Mouse (Mus musculus) brown adipose tissue, adult 24 weeks (tissue): ENCODE results near the gene D8Ertd738e. TPM values are rescaled to one million over a fixed set of nuclear protein-coding genes. Genes with fewer than 3 reads are reported as not detected.

Experiments
- H3K27ac ChIP-seq: fragments of 200-500 bp; replicated peaks from 2 replicates; pipeline ENCODE4 v1.5.1; 2012; ENCODE audit warnings: low read depth, mild to moderate bottlenecking, low read length
- H3K4me1 ChIP-seq: fragments of 200-500 bp; 2 replicates; pipeline ENCODE4 v1.6.1; 2012; ENCODE audit warnings: low read length, mixed read lengths; ENCODE audit not compliant: control insufficient read depth, insufficient read depth, insufficient read length
- H3K4me3 ChIP-seq: fragments of 200-500 bp; 2 replicates; pipeline ENCODE4 v1.5.1; 2012; ENCODE audit warnings: low read depth, mild to moderate bottlenecking, low read length, moderate library complexity; ENCODE audit not compliant: insufficient read depth
- polyA plus RNA-seq: library from polyadenylated mRNA; stranded (reverse); fragments of >200 nt; gene quantifications from 2 replicates; pipeline ENCODE4 v1.2.4, GENCODE M21; 2012; ENCODE audit not compliant: missing spikeins, insufficient read depth, insufficient read length

Gene D8Ertd738e
- polyA plus RNA-seq, 1 experiment = 259 TPM

- Histone ChIP-seq H3K27ac (0 out of 2 replicates have a peak overlapping the region, but pooled peaks have one; percentile 36), H3K4me3 (peak overlapping the region; percentile 87), H3K4me1 (peaks cover 8% of the 10 kb centered on the region)
Measured at GRCm38 (mm10) chr8:84256458-84256821, 6.9 kb upstream of the D8Ertd738e start.

DNA sequence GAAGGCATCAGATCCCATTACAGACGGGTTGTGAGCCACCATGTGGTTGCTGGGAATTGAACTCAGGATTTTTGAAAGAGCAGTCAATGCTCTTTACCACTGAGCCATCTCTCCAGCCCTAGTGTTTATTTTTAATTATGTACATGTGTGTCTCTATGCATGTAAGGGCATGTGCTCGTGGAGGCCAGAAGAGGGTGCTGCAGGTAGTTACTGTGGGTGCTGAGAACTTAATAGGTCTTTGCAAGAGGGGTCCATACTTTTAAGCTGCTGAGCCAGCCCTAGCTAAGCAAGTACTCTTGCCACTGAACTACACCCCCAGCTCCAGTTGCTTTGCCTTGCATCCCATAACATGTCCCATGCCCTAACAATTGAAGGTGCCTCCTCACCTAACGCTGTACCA lies 6.3 kb upstream of the D8Ertd738e start:
- peak overlapping the region; percentile 87; the same call in 1 of the 2 replicates for H3K4me3 ChIP-seq
- peaks cover 8% of the 10 kb centered on the region for H3K4me1 ChIP-seq
- no peak overlapping the region for H3K27ac ChIP-seq

- no peaks in the 10 kb centered on the region for H3K4me1 ChIP-seq
- H3K27ac ChIP-seq = no peak overlapping the region
- no peak overlapping the region for H3K4me3 ChIP-seq
Measured at GRCm38 (mm10) chr8:84241821-84242220, 7.7 kb downstream of the D8Ertd738e start.

- Histone ChIP-seq H3K27ac (no peak overlapping the region), H3K4me3 (no peak overlapping the region)
Measured at GRCm38 (mm10) chr8:84241167-84241566, 8.4 kb downstream of the D8Ertd738e start.

DNA sequence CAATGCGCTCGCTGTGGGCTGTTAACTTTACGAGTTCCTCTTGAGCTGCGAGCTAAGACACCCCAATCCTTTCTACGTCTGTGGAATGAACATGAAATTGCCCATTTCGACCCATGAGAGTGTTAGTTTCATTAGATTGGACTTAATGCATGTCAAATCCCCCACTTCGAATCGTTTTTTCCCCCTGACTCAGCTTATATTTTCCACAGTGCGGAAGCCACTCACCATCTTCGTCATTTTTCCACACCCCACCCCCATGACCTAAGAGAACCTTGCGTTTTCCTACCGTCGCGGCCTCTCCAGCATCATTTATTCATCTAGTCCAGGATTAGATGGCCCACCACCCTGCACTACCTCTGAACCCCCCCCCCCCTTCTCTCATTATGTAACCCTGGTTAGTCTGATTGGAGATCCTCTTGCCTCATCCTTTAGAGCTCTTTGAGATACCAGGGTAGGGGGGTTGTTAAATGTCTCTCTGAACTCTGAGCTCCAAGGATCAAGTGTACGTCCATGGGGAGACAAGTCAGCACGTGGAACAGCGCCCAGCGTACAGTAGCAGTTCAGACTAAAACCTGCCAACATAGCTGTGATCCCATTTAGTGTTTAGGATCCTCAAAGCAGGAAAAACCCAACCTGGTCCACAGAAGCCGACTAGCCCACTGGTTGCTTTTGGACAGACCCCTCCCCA lies 11.8 kb downstream of the D8Ertd738e start:
- Histone ChIP-seq H3K4me1 (peaks cover 8% of the 10 kb centered on the region; the same call in 1 of the 2 replicates), H3K27ac (peak overlapping the region; percentile 77), H3K4me3 (peak overlapping the region; percentile 72)

More at GRCm38 (mm10) chr8:84241167-84241566, 8.4 kb downstream of the D8Ertd738e start:
- H3K4me1 ChIP-seq = peaks cover under 1% of the 10 kb centered on the region; the same call in 1 of the 2 replicates

DNA sequence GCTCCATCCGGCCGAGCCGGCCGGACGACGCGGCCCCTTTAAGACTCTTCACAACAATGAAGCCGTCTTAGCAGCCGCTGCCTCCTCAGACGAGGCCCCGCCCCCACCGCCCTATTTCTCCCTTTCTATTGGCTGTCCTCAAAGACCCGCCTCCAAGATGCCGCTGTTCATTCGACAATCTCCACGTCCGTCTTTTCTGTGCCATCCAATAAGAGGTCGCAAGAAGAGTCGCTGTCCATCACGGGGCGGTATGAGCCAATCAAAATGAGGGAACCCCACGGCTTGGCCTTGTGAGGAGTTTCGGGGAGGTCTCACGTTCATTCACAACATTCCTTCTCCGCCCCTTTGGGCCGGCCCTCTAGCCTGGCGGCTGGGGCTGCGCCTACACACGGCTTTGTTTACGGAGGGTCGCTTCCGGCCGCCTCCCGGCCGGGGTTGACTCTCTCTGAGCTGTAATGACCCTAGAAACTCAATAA lies 12.5 kb downstream of the D8Ertd738e start, which contains the start of gene Zswim4:
Zswim4 (minus strand) TSS at position 58 of the 476 bp plus-strand sequence.
- peak within 1 kb of the TSS; percentile 77 for H3K27ac ChIP-seq
- peaks cover 8% of the 10 kb centered on the region; the same call in 1 of the 2 replicates for H3K4me1 ChIP-seq
- peak within 1 kb of the TSS; percentile 72 for H3K4me3 ChIP-seq

GRCm38 (mm10) chr8:84236410-84236997 lies 13.0 kb downstream of the D8Ertd738e start:
- Histone ChIP-seq H3K4me3 (peak overlapping the region; percentile 67), H3K27ac (peak overlapping the region; percentile 38; the same call in 1 of the 2 replicates), H3K4me1 (peaks cover 8% of the 10 kb centered on the region; the same call in 1 of the 2 replicates)

DNA sequence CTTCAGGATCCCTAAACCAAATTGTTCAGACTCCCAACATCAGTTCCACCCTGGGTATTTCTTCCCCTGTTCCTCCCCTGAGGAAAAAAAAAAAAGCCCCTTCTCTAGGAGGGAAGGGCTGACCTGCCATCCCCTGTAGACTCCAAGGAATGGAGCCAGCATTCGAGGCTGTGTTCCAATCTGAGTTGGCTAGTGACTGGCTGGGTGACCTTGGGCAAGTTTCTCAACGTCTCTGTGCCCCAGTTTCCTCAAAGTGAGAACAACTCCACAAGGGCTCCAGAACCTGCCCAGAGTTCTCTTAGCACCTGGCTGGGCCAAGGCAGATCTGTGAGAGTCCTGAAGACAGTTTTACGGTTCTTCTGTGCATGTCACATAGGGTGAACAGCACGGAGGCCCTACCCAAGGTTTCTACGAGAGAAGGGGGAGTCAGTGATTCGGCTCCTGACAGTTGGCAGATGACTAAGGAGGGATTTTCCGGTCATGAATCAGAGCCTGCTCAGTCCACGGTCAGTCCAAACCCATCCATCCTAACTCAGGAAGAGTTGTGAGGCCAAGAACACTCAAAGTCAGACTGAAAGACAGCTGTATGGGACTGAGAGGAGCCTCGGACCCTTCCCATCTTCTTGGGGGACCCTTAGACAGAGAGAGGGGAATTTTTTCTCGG lies 13.6 kb downstream of the D8Ertd738e start:
- H3K4me1 ChIP-seq = peaks cover 8% of the 10 kb centered on the region; the same call in 1 of the 2 replicates
- H3K4me3 ChIP-seq = peak overlapping the region; percentile 67
- H3K27ac ChIP-seq = 0 out of 2 replicates have a peak overlapping the region, but pooled peaks have one; percentile 37

DNA sequence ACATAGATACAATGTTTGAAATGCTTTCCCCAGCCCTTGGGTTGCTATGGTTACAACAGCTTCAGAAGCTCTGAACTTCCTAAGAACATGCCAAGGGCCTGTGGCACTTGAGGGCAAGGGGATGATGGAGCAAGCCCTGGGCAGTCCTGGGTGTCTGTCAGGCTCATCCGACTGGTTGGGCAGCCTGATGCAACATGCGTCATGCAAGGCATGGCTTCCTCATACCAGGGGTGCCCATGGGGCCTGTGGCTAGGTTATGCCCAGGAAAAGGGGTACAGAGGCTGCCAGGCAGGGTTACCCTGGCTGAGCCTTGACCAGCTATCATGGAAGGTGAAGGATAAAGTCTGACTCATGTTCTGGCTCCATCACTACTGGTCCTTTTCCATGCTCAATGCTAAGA lies 16.5 kb downstream of the D8Ertd738e start:
- H3K4me3 ChIP-seq = no peak overlapping the region
- H3K4me1 ChIP-seq = peaks cover 8% of the 10 kb centered on the region; the same call in 1 of the 2 replicates
- H3K27ac ChIP-seq = no peak overlapping the region

- H3K4me1 ChIP-seq = peaks cover 3% of the 10 kb centered on the region; the same call in 1 of the 2 replicates
- H3K4me3 ChIP-seq = no peak overlapping the region
- H3K27ac ChIP-seq = no peak overlapping the region
Measured at GRCm38 (mm10) chr8:84230735-84231134, 18.8 kb downstream of the D8Ertd738e start.

DNA sequence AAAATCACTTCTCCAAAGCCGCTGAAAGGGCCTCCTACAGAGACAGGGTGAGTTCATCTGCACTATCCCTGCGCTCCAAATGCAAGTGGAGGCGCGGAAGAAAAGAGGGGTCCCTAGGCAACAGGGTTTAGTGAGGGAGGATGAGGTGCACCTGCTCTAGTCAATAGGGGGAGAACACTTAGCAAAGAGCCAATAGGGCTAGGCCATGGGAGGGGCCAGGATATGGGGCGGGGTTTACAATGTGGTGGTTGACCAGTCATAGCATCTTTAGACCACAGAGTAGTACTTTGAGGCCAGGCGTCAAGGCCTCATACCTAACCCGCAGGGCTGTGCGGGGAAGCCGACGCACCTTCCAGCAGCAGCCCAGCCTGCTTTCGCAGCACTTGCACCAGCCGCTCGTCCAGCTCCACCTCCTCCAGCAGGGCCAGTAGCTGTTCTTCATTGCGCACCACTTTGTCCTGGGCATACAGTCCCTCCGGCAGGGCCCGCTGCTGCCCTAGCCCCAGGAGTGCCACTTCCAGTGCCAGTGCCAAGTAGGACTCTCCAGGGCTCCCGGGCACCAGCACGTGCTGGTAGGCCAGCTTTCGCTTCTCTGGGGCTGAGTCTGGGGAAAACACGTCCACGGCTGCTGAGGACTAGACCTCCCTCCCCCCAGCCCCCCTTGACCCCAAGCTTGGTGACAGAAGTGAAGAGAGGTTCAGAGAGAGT lies 26.0 kb downstream of the D8Ertd738e start:
- Histone ChIP-seq H3K4me3 (no peak overlapping the region), H3K27ac (no peak overlapping the region), H3K4me1 (no peaks in the 10 kb centered on the region)

DNA sequence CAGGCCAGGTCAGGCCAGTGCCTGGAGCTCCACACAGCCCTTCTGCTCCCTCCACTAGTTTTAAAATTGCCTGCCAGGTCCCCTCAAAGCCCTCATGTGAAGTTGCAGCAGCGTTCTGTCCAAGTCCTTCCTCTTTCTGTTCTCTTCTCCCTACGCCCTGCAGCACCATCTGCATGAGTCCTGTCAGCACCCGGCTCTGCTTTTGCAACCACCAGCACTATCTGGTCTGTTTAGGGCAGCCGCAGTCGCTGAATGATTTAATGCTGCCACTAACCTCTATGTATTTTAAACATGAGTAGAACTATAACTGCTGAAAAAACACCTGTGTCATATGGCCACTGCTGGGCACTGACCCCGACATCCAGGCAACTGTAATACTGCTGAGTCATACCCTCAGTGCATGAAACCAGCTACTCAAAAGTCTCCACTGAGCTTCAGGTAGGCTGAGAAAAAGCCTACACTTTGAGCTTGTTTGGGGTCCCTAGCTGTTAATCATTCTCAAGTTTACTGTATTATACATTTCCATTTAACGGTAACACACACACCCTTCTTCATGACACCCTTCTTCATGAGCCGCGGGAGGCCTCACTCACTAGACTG lies 26.9 kb downstream of the D8Ertd738e start:
- Histone ChIP-seq H3K27ac (peak overlapping the region; percentile 55), H3K4me1 (no peaks in the 10 kb centered on the region), H3K4me3 (no peak overlapping the region)

DNA sequence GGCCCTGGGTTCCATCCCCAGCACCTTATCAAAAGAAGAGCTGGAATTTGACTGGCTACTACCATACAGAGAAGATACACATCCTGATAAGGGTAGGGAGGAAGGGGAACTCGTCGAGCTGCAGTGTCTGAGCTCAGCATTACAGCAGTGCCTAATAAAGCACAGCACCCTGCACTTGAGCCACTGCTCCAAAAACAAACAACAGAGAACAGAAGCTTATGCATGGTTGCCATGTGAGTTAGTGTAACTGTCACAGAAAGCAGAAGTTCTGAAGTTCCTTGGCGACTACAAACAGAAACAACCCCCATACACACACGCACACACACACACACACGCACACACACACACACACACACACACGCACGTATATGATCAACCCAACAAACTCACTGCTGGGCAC lies 29.4 kb downstream of the D8Ertd738e start:
- Histone ChIP-seq H3K4me3 (no peak overlapping the region), H3K4me1 (no peaks in the 10 kb centered on the region), H3K27ac (peak overlapping the region; percentile 59)

GRCm38 (mm10) chr8:84218143-84218542 lies 31.4 kb downstream of the D8Ertd738e start:
- H3K27ac ChIP-seq = peak overlapping the region; percentile 30
- no peak overlapping the region for H3K4me3 ChIP-seq
- no peaks in the 10 kb centered on the region for H3K4me1 ChIP-seq
